Mouse (Mus musculus) MEL (cell line): ENCODE results near the gene Klrc2. TPM values are rescaled to one million over a fixed set of nuclear protein-coding genes. Genes with fewer than 3 reads are reported as not detected.
"Not testable (repeated sequence)": the region's sequence is repeated elsewhere in the genome, so short reads cannot be mapped to it uniquely, and the experiment has no call there.

Experiments used
- DNase-seq: peaks from one replicate; pipeline ENCODE4 v3.0.0; 2011; ENCODE audit warnings: low read depth, low spot score
- H3K27ac ChIP-seq: 2 replicates; pipeline ENCODE4 v1.5.1; 2012; ENCODE audit warnings: low read depth, mild to moderate bottlenecking, control low read depth, low read length, moderate library complexity; ENCODE audit not compliant: control insufficient read depth
- H3K27me3 ChIP-seq, 2 experiments: fragments of 150-350 bp in 1 of 2; sonication (generic) in 1 of 2; 2 replicates each; pipeline ENCODE4 v1.6.1; 2012; ENCODE audit warnings: low read length in 2 of 2, mild to moderate bottlenecking in 2 of 2, improper control_type of control experiment in 1 of 2, moderate library complexity in 1 of 2; ENCODE audit not compliant: insufficient read depth in 2 of 2, control insufficient read depth in 1 of 2
- H3K36me3 ChIP-seq, 2 experiments: 2 replicates each; pipeline ENCODE4 v1.6.1; 2012 to 2014; ENCODE audit warnings: low read length in 2 of 2, improper control_type of control experiment in 1 of 2, inconsistent platforms in 1 of 2, mild to moderate bottlenecking in 1 of 2; ENCODE audit not compliant: insufficient read depth in 2 of 2, control insufficient read depth in 1 of 2
- H3K4me1 ChIP-seq, 2 experiments: fragments of 150-350 bp in 1 of 2; sonication (generic) in 1 of 2; 2 replicates each; pipeline ENCODE4 v1.6.1; 2012; ENCODE audit warnings: low read length in 2 of 2, improper control_type of control experiment in 1 of 2, mild to moderate bottlenecking in 1 of 2; ENCODE audit not compliant: insufficient read depth in 2 of 2, control insufficient read depth in 1 of 2
- H3K4me3 ChIP-seq, 2 experiments: fragments of 150-350 bp in 1 of 2; sonication (generic) in 1 of 2; 2 replicates each; pipeline ENCODE4 v1.5.1; 2012; ENCODE audit warnings: low read depth in 2 of 2, low read length in 2 of 2, mild to moderate bottlenecking in 2 of 2, moderate library complexity in 2 of 2, control low read depth in 1 of 2, improper control_type of control experiment in 1 of 2; ENCODE audit not compliant: control insufficient read depth in 1 of 2, insufficient read depth in 1 of 2
- H3K79me2 ChIP-seq: 2 replicates; pipeline ENCODE4 v1.6.1; 2012; ENCODE audit warnings: mild to moderate bottlenecking, low read length, moderate library complexity; ENCODE audit not compliant: control insufficient read depth, poor library complexity, insufficient read depth
- H3K9ac ChIP-seq: 2 replicates; pipeline ENCODE4 v1.6.1; 2012; ENCODE audit warnings: low read depth, mild to moderate bottlenecking, control low read depth, low read length, moderate library complexity; ENCODE audit not compliant: control insufficient read depth, poor library complexity, severe bottlenecking
- H3K9me3 ChIP-seq: fragments of 150-350 bp; sonication (generic); replicated peaks from 2 replicates; pipeline ENCODE4 v1.6.1; 2012; ENCODE audit warnings: mild to moderate bottlenecking, low read length, improper control_type of control experiment, moderate library complexity; ENCODE audit not compliant: insufficient read depth
- GABPA ChIP-seq: IDR thresholded peaks from 2 replicates; pipeline ENCODE4 v1.6.1; 2012; ENCODE audit warnings: low read depth, mild to moderate bottlenecking, inconsistent platforms, low read length, improper control_type of control experiment, moderate library complexity
- HCFC1 ChIP-seq: IDR thresholded peaks from 2 replicates; pipeline ENCODE4 v1.6.1; 2012; ENCODE audit warnings: low read depth, mild to moderate bottlenecking, inconsistent platforms, low read length, improper control_type of control experiment, moderate library complexity
- JUND ChIP-seq: IDR thresholded peaks from 2 replicates; pipeline ENCODE4 v1.6.1; 2011; ENCODE audit warnings: low read depth, mild to moderate bottlenecking, improper control_type of control experiment, low read length
- RCOR1 ChIP-seq: IDR thresholded peaks from 2 replicates; pipeline ENCODE4 v1.6.1; 2012; ENCODE audit warnings: low read depth, mild to moderate bottlenecking, inconsistent platforms, low read length, improper control_type of control experiment
- TCF12 ChIP-seq: IDR thresholded peaks from 2 replicates; pipeline ENCODE4 v1.6.1; 2014; ENCODE audit warnings: low read depth, mild to moderate bottlenecking, inconsistent platforms, low read length, improper control_type of control experiment, moderate library complexity
- ZMIZ1 ChIP-seq: IDR thresholded peaks from 2 replicates; pipeline ENCODE4 v1.6.1; 2012; ENCODE audit warnings: low read depth, mild to moderate bottlenecking, inconsistent platforms, low read length, improper control_type of control experiment, moderate library complexity
- ZNF384 ChIP-seq: IDR thresholded peaks from 2 replicates; pipeline ENCODE4 v1.6.1; 2012; ENCODE audit warnings: low read depth, mild to moderate bottlenecking, inconsistent platforms, low read length, improper control_type of control experiment
- polyA plus RNA-seq, 2 experiments: library from polyadenylated mRNA; stranded (reverse) in 1 of 2; unstranded in 1 of 2; fragments of >175 nt in 1 of 2; fragments of >200 nt in 1 of 2; gene quantifications; 2 replicates each; pipeline versions ENCODE4 v1.2.1 to v1.2.4; 2012; ENCODE audit warnings: low replicate concordance in 2 of 2, low read depth in 1 of 2; ENCODE audit not compliant: insufficient read length in 2 of 2, insufficient read depth in 1 of 2, missing spikeins in 1 of 2
- total RNA-seq: library from RNA; depleted of rRNA; stranded (reverse); fragments of 300-350 nt; gene quantifications from 2 replicates; pipeline ENCODE4 v1.2.3, GENCODE M21; 2012; rRNA removed

Klrc2 gene
- total and polyA plus RNA-seq, 3 experiments, result not detected

DNA sequence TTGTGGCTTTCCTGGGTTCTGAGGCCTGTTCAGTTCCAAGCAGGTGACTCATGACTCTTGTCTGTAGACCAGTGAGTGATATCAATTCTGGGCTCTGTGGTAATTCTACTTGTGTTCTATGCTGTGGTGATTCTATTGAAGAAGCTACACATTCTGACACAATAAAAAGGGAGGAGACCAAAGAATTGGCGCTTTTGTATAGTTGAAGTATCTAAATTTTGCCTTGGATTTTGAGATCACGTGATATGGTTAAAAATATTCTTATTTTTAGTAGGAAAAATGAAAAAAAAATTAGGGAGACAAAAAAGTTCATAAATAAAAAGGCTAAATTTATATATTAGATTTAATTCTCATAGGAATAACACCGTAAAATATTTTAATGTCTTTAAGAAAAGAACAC, 17.3 kb downstream of the Klrc2 start, which contains the start of gene Klrc3:
Klrc3 (minus strand) TSS at position 101 of the 400 bp plus-strand sequence.
- H3K36me3 ChIP-seq, H3K9ac ChIP-seq, H3K4me3 ChIP-seq, DNase-seq, H3K79me2 ChIP-seq, H3K27me3 ChIP-seq, H3K27ac ChIP-seq, H3K4me1 ChIP-seq, H3K9me3 ChIP-seq: not testable (repeated sequence)

DNA sequence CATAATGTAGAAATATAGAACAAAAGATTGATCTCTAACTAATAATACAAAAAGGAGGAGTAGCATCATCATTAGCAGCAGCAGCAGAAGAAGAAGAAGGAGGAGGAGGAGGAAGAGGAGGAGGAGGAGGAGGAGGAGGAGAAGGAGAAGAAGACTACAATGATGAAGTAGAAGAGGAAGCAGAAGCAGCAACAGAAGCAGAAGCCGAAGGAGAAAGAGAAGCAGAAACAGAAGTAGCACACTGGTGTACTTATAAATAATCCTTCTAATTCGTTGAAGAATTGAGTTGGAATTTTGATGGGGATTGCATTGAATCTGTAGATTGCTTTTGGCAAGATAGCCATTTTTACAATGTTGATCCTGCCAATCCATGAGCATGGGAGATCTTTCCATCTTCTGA, 29.4 kb downstream of the Klrc2 start:
- not testable (repeated sequence) for H3K27me3 ChIP-seq, H3K27ac ChIP-seq, H3K79me2 ChIP-seq, H3K9me3 ChIP-seq, H3K9ac ChIP-seq, H3K4me3 ChIP-seq, H3K4me1 ChIP-seq, DNase-seq, H3K36me3 ChIP-seq

- no peaks in the 10 kb centered on the region for H3K27me3 ChIP-seq
- H3K9me3 ChIP-seq, result no peaks in the 10 kb centered on the region
- TF ChIP-seq ZMIZ1 (no peak), RCOR1 (no peak), JUND (no peak), GABPA (no peak)
- no peak within 1 kb of the TSS for H3K4me3 ChIP-seq
- no peak within 1 kb of the TSS for H3K9ac ChIP-seq
- no peaks in the 10 kb centered on the region for H3K4me1 ChIP-seq
- no peaks in the 10 kb centered on the region for H3K36me3 ChIP-seq
- no peak for DNase-seq
- H3K79me2 ChIP-seq, result no peaks in the 10 kb centered on the region
- H3K27ac ChIP-seq, result no peak within 1 kb of the TSS
Measured at GRCm38 (mm10) chr6:129623735-129624134, 36.8 kb downstream of the Klrc2 start, which contains the start of gene Klrk1. Gene Klrk1 (minus strand): TSS chr6:129623864.

- no peak overlapping the region for H3K4me3 ChIP-seq
- H3K4me1 ChIP-seq, result no peaks in the 10 kb centered on the region
- TF ChIP-seq RCOR1 (no peak), HCFC1 (no peak), TCF12 (no peak), ZNF384 (no peak)
- no peak overlapping the region for H3K9ac ChIP-seq
- H3K79me2 ChIP-seq, result no peaks in the 10 kb centered on the region
- H3K9me3 ChIP-seq, result no peaks in the 10 kb centered on the region
- H3K36me3 ChIP-seq, result no peaks in the 10 kb centered on the region
- no peak for DNase-seq
- no peaks in the 10 kb centered on the region for H3K27me3 ChIP-seq
- no peak overlapping the region for H3K27ac ChIP-seq
Measured at GRCm38 (mm10) chr6:129608372-129608771, 52.1 kb downstream of the Klrc2 start.

Other genes starting within 250 kb of the Klrc2 start
- not detected in 2 replicates for gene Clec1a, start 208.7 kb downstream of the Klrc2 start, total RNA-seq
- gene Clec1a, start 208.7 kb downstream of the Klrc2 start, polyA plus RNA-seq, result not detected
- 0.03 TPM in 1 of 2 replicates, not detected in the other for gene Olr1, start 153.5 kb downstream of the Klrc2 start, total RNA-seq
- under 1 TPM in 1 of 2 experiments, not detected in 1; 0.06 TPM for gene Olr1, start 153.5 kb downstream of the Klrc2 start, polyA plus RNA-seq
- not detected in 2 replicates for gene Tmem52b, start 148.1 kb downstream of the Klrc2 start, total RNA-seq
- not detected for gene Tmem52b, start 148.1 kb downstream of the Klrc2 start, polyA plus RNA-seq
- gene Gabarapl1, start 127.5 kb downstream of the Klrc2 start, total RNA-seq, result 61.3 and 65.7 TPM in 2 replicates
- gene Gabarapl1, start 127.5 kb downstream of the Klrc2 start, polyA plus RNA-seq, result 10 to 100 TPM in 1 of 2 experiments, not detected in 1; 99.5 TPM
- not detected in 2 replicates for gene Klre1, start 82.8 kb downstream of the Klrc2 start, total RNA-seq
- gene Klre1, start 82.8 kb downstream of the Klrc2 start, polyA plus RNA-seq, result not detected
- not detected in 2 replicates for gene Klrd1, start 68.9 kb downstream of the Klrc2 start, total RNA-seq
- gene Klrd1, start 68.9 kb downstream of the Klrc2 start, polyA plus RNA-seq, result not detected
- gene Klrk1, start 36.8 kb downstream of the Klrc2 start, total RNA-seq, result not detected in 2 replicates
- gene Klrk1, start 36.8 kb downstream of the Klrc2 start, polyA plus RNA-seq, result not detected
- not detected in 2 replicates for gene Klrc3, start 17.4 kb downstream of the Klrc2 start, total RNA-seq
- gene Klrc3, start 17.4 kb downstream of the Klrc2 start, polyA plus RNA-seq, result not detected
- not detected in 2 replicates for gene Klrc1, start 18.3 kb upstream of the Klrc2 start, total RNA-seq
- gene Klrc1, start 18.3 kb upstream of the Klrc2 start, polyA plus RNA-seq, result not detected
- gene Klri1, start 56.4 kb upstream of the Klrc2 start, total RNA-seq, result not detected in 2 replicates
- gene Klri1, start 56.4 kb upstream of the Klrc2 start, polyA plus RNA-seq, result not detected
- not detected in 2 replicates for gene Klri2, start 79.8 kb upstream of the Klrc2 start, total RNA-seq
- gene Klri2, start 79.8 kb upstream of the Klrc2 start, polyA plus RNA-seq, result not detected
- gene Gm156, start 123.6 kb upstream of the Klrc2 start, total RNA-seq, result not detected in 2 replicates
- gene Gm156, start 123.6 kb upstream of the Klrc2 start, polyA plus RNA-seq, result not detected
- not detected in 2 replicates for gene Gm17631, start 202.0 kb upstream of the Klrc2 start, total RNA-seq
- gene Gm17631, start 202.0 kb upstream of the Klrc2 start, polyA plus RNA-seq, result not detected
- not detected in 2 replicates for gene Klra17, start 216.0 kb upstream of the Klrc2 start, total RNA-seq
- not detected for gene Klra17, start 216.0 kb upstream of the Klrc2 start, polyA plus RNA-seq